Mouse (Mus musculus) spleen, postnatal 4 days (tissue): Measurements from ENCODE around the gene Ccdc175.

ENCODE experiments used
- DNase-seq, 2 experiments: peaks; one replicate each; pipeline ENCODE4 v3.0.0; 2022; ENCODE audit warnings: low spot score in 2 of 2

Ccdc175 gene

GRCm38 (mm10) chr12:72102776-72103175 is 82.1 kb downstream of the Ccdc175 start:
- no peak for DNase-seq

DNA sequence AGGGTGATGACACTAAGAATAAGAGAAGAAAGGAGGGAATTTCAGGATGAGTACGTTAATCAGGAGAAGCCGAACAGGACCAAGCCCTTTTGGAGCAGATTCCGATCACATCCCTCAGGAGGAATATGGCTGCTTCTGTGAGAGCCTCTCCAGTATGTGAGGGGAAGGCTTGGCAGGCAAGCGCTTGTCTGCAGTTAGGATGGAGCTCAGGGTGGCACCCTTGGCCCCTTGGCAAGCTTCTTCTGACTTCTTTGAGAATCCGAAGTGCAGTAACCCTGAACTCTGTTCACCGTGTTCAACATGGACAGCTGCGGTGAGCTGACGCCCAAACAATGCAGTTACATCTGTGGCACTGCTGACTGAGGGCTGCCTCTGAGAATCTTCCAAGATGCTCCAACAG is 87.9 kb downstream of the Ccdc175 start:
- no peak for DNase-seq

DNA sequence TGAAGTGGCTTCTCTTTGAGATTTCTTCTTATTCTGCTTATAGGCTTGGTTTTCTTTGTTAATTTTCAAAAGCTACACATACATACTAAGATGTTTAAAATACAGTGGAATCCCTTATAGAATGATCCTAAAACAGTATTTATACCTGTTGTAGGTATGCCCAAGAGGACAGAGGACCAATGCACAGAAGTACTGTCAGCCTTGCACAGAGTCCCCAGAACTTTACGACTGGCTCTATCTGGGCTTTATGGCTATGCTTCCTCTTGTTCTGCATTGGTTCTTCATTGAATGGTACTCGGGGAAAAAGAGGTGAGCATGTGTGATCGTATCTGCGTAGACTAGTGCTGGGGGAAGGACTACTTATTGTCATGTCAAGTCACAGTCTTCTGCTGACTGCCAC is 95.0 kb downstream of the Ccdc175 start:
- no peak for DNase-seq

GRCm38 (mm10) chr12:72086166-72086825 is 98.5 kb downstream of the Ccdc175 start:
- no peak for DNase-seq

GRCm38 (mm10) chr12:72085329-72086165 is 99.3 kb downstream of the Ccdc175 start, which contains the start of the genes L3hypdh and Jkamp:
Gene L3hypdh (minus strand): TSS chr12:72085439.
Gene Jkamp (plus strand): TSS chr12:72085589.
- peak; percentile 97 to 98 for DNase-seq

GRCm38 (mm10) chr12:72085024-72085328 is 99.9 kb downstream of the Ccdc175 start:
- DNase-seq = no peak

- DNase-seq = no peak
These were observed 100.4 kb downstream of the Ccdc175 start for GRCm38 (mm10) chr12:72084261-72085023.

GRCm38 (mm10) chr12:72083265-72083664 is 101.6 kb downstream of the Ccdc175 start:
- no peak for DNase-seq

DNA sequence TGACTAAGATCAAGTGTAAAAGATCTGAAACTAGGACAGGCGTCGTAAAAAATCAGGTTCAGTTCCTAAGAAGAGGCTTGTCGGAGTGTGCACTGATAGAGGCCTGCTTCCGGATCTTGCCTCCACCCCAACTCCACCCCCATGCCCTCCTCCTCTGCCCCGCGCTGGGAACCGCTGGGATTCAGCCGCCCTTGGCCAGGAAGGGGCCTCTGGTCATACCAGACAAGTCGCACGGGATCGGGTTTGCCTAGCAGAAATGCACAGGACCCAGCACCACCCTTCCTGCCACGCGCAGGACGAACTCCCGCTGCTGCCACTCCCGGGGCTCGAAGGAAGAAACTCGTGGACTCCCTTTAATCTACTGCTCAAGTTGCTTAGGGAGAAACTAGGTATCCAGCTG is 102.5 kb downstream of the Ccdc175 start:
- DNase-seq = no peak

- no peak for DNase-seq
These were observed 102.9 kb downstream of the Ccdc175 start for GRCm38 (mm10) chr12:72081961-72082360.

GRCm38 (mm10) chr12:72078248-72078647 is 106.6 kb downstream of the Ccdc175 start:
- no peak for DNase-seq

DNA sequence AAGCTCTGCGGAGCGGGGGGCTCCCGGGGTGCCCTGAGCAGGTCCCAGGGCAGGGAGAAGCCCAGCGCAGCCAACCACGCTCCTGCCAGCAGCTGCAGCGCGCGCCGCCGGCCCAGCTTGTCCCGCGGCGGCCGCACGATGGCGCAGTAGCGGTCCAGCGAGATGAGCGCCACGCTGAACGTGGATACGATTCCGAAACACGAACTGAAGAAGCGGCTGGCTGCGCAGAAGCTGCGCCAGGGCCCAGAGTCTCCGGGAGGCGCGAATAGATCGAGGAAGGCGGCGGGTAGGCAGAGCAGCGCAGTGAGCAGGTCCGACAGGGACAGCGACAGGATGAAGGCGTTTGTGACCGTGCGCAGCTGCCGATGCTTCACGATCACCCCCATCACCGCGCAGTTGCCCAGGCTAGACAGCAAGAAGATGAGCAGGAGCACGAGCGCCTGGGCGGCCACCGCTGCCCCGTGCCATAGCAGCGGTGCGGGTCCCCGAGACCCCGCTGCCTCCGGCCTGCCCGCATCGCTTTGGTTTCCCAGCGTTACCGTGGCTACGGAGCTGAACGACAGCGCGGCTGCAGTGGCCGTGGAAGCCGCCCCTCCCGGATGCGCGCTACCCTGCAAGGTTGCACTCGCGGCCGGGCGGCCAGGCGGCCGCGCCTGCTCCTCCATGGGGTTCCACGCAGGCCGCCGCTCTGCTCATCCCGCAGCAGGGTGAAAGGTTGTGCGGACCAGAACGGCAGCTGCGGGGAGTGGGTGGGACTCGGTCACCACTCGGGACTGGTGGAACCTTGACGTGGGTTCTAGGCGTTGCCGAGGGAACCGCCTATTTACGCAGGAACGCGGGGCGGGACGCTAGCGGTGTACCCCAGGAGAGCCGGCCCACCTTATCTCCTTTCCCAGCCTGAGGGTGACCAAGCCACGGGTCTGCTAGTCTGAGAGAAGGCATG is 114.2 kb downstream of the Ccdc175 start, which contains the start of gene Gpr135:
Gpr135 (minus strand) TSS at position 799 of the 943 bp plus-strand sequence.
- DNase-seq = peak; percentile 61 to 85

DNA sequence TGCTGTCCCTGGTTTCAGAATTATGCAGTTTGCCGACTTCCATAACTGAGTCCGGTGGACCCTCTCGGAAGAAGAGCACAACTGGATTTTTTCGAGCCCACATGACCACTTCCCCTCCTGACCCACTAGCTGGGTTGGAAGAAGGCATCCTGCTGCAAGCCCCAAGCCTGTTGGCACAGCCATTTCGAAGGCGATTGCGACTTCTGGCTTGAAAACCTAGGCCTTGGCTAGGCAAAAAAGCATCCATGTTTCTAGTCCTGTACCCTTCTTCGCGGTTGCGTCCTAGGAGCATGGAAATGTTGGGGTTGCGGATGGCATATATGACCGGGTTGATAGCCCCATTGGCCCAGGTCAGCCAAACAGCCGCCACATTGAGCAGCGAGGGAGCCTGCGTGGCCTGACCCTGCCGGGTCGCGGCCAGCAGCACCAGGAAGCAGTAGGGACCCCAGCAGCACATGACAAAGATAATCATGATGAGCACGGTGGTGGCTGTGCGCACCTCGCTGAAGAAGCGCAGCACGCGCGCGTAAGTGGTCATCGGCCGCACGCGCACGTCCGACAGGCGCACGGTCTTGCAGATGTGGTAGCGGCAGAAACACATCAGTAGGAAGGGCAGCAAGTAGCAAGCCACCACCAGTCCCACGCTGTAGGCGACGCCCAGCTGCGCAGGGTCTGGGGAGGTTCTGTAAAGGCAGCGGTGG is 115.1 kb downstream of the Ccdc175 start:
- no peak for DNase-seq

- DNase-seq = no peak
These were observed 127.0 kb downstream of the Ccdc175 start for GRCm38 (mm10) chr12:72057780-72058179.

- no peak for DNase-seq
These were observed 131.0 kb downstream of the Ccdc175 start for GRCm38 (mm10) chr12:72053851-72054250.

DNA sequence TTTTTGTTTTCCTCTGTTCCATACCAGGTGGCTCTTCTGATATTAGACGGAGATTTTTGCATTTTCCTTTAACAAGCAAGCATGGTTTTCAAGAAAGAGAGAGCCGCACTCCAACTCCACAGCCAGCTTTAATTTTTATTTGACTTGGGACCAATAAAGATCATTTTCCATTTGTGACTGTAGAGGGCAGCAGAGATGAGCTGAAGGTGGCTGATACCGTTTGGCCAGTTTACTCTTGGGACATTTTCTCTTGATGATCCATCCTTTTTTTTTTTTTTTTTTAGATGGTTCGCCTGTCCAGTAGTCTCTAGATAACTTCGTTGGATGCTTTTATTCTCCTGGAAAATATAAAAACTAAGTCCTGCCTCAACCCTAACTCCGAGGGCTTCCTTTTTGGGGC is 131.5 kb downstream of the Ccdc175 start:
- DNase-seq = no peak

- DNase-seq = no peak
These were observed 132.3 kb downstream of the Ccdc175 start for GRCm38 (mm10) chr12:72052571-72052970.
